Mouse (Mus musculus): ENCODE measurements around the gene Hinfp. TPM values are rescaled to one million over a fixed set of nuclear protein-coding genes. Genes with fewer than 3 reads are reported as not detected.
A peak's percentile ranks its signal among the peaks of the same experiment; 100 is the strongest.
"Not testable (repeated sequence)": the region's sequence is repeated elsewhere in the genome, so short reads cannot be mapped to it uniquely, and the experiment has no call there.

The Hinfp gene
- total RNA-seq, 2 experiments from 2014 or later: 26.0 to 36.9 TPM

GRCm38 (mm10) chr9:44327064-44327711 is 21.7 kb upstream of the Hinfp start:
- Histone ChIP-seq H3K4me3 (peak overlapping the region; percentile 84), H3K27ac (peak overlapping the region; percentile 92)
- no peak for TF ChIP-seq CTCF (conservative IDR thresholded peaks at IDR 0.05)
- no peak for DNase-seq (ENCODE audit: low spot score in 2 of 2)

GRCm38 (mm10) chr9:44326371-44327063 is 21.0 kb upstream of the Hinfp start:
- peak overlapping the region; percentile 84 for H3K4me3 ChIP-seq
- peak; percentile 81 to 90 for DNase-seq (ENCODE audit: low spot score in 2 of 2)
- peak overlapping the region; percentile 92 for H3K27ac ChIP-seq
- no peak for TF ChIP-seq CTCF (conservative IDR thresholded peaks at IDR 0.05)

GRCm38 (mm10) chr9:44325768-44326370 is 20.4 kb upstream of the Hinfp start, which contains the start of gene Dpagt1:
Dpagt1 (plus strand) TSS chr9:44326019.
- Histone ChIP-seq H3K27ac (peak within 1 kb of the TSS; percentile 92), H3K4me3 (peak within 1 kb of the TSS; percentile 84)
- no peak for TF ChIP-seq CTCF (conservative IDR thresholded peaks at IDR 0.05)
- DNase-seq (ENCODE audit: low spot score in 2 of 2): peak in 1 of 2 experiments; percentile 73

- TF ChIP-seq CTCF (conservative IDR thresholded peaks at IDR 0.05): peak; percentile 21; the same call in 1 of the 2 replicates
- DNase-seq (ENCODE audit: low spot score in 2 of 2): not testable (repeated sequence)
- peak overlapping the region; percentile 92 for H3K27ac ChIP-seq
- H3K4me3 ChIP-seq: peak overlapping the region; percentile 84; the same call in 1 of the 2 replicates
These were observed 19.7 kb upstream of the Hinfp start for GRCm38 (mm10) chr9:44325032-44325767.

- H3K4me3 ChIP-seq: no peak overlapping the region
- no peak for TF ChIP-seq CTCF (conservative IDR thresholded peaks at IDR 0.05)
- H3K27ac ChIP-seq: peak overlapping the region; percentile 40; the same call in 1 of the 2 replicates
- no peak for DNase-seq (ENCODE audit: low spot score in 2 of 2)
These were observed 18.7 kb upstream of the Hinfp start for GRCm38 (mm10) chr9:44324147-44324546.

GRCm38 (mm10) chr9:44323656-44324055 is 18.2 kb upstream of the Hinfp start:
- H3K27ac ChIP-seq; DNase-seq (ENCODE audit: low spot score in 2 of 2); H3K4me3 ChIP-seq: not testable (repeated sequence)
- peak; percentile 43; the same call in 1 of the 2 replicates for TF ChIP-seq CTCF (conservative IDR thresholded peaks at IDR 0.05)

- H3K4me3 ChIP-seq: peak overlapping the region; percentile 98
- peak overlapping the region; percentile 95 for H3K27ac ChIP-seq
- peak; percentile 48 to 58 for DNase-seq (ENCODE audit: low spot score in 2 of 2)
- no peak for TF ChIP-seq CTCF (conservative IDR thresholded peaks at IDR 0.05)
These were observed 15.3 kb upstream of the Hinfp start for GRCm38 (mm10) chr9:44320799-44321133.

GRCm38 (mm10) chr9:44319887-44320798 is 14.7 kb upstream of the Hinfp start, which contains the start of gene C2cd2l:
C2cd2l (minus strand) TSS chr9:44320285.
- Histone ChIP-seq H3K4me3 (peak within 1 kb of the TSS; percentile 98), H3K27ac (peak within 1 kb of the TSS; percentile 95)
- DNase-seq (ENCODE audit: low spot score in 2 of 2): peak; percentile 93 to 96
- TF ChIP-seq CTCF (conservative IDR thresholded peaks at IDR 0.05): no peak

- Histone ChIP-seq H3K27ac (peak overlapping the region; percentile 95), H3K4me3 (peak overlapping the region; percentile 98)
- no peak for DNase-seq (ENCODE audit: low spot score in 2 of 2)
- no peak for TF ChIP-seq CTCF (conservative IDR thresholded peaks at IDR 0.05)
These were observed 13.8 kb upstream of the Hinfp start for GRCm38 (mm10) chr9:44319105-44319886.

GRCm38 (mm10) chr9:44318826-44319095 is 13.3 kb upstream of the Hinfp start:
- no peak for TF ChIP-seq CTCF (conservative IDR thresholded peaks at IDR 0.05)

More at GRCm38 (mm10) chr9:44318826-44319095, 13.3 kb upstream of the Hinfp start:
- peak overlapping the region; percentile 98 for H3K4me3 ChIP-seq
- no peak for DNase-seq (ENCODE audit: low spot score in 2 of 2)
- peak overlapping the region; percentile 95 for H3K27ac ChIP-seq
